Mouse (Mus musculus) C2C12 (cell line): Measurements from ENCODE around the gene Lbx1. TPM values are rescaled to one million over a fixed set of nuclear protein-coding genes. Genes with fewer than 3 reads are reported as not detected.

Source experiments
- H3K27me3 ChIP-seq: one replicate; pipeline ENCODE4 v1.6.1; 2011; ENCODE audit not compliant: control insufficient read depth, insufficient read depth, insufficient read length
- H3K36me3 ChIP-seq: one replicate; pipeline ENCODE4 v1.6.1; 2011; ENCODE audit not compliant: control insufficient read depth, insufficient read depth
- H3K4me3 ChIP-seq: one replicate; pipeline ENCODE4 v1.5.1; 2011; ENCODE audit warnings: mild to moderate bottlenecking, control low read depth; ENCODE audit not compliant: poor library complexity, insufficient read depth, severe bottlenecking
- H3K79me2 ChIP-seq: one replicate; pipeline ENCODE4 v1.6.1; 2011; ENCODE audit not compliant: control insufficient read depth, insufficient read depth
- H3K79me3 ChIP-seq: one replicate; pipeline ENCODE4 v1.6.1; 2011; ENCODE audit warnings: low read depth, control low read depth
- H3ac ChIP-seq: one replicate; pipeline ENCODE3; 2011; ENCODE audit warnings: low read depth; ENCODE audit not compliant: control insufficient read depth, insufficient read length
- CEBPB ChIP-seq: IDR thresholded peaks from one replicate; pipeline ENCODE4 v1.6.1; 2011; ENCODE audit warnings: low read depth, mild to moderate bottlenecking, control low read depth, moderate library complexity
- CTCF ChIP-seq: IDR thresholded peaks from one replicate; pipeline ENCODE4 v1.5.1; 2011; ENCODE audit not compliant: control insufficient read depth, insufficient read depth, insufficient read length
- FOSL1 ChIP-seq: IDR thresholded peaks from one replicate; pipeline ENCODE4 v1.8.0; 2011; ENCODE audit warnings: mild to moderate bottlenecking, low read length; ENCODE audit not compliant: poor library complexity, insufficient read depth, severe bottlenecking
- MAX ChIP-seq: IDR thresholded peaks from one replicate; pipeline ENCODE4 v1.6.1; 2011; ENCODE audit warnings: mild to moderate bottlenecking, control low read depth
- MYOD1 ChIP-seq: IDR thresholded peaks from one replicate; pipeline ENCODE4 v1.6.1; 2011; ENCODE audit warnings: low read depth; ENCODE audit not compliant: control insufficient read depth, insufficient read length
- MYOG ChIP-seq: IDR thresholded peaks from one replicate; pipeline ENCODE4 v1.6.1; 2011; ENCODE audit not compliant: control insufficient read depth, insufficient read length; ENCODE audit errors: extremely low read depth
- USF1 ChIP-seq: IDR thresholded peaks from one replicate; pipeline ENCODE4 v1.6.1; 2011; ENCODE audit warnings: low read depth, mild to moderate bottlenecking, control low read depth, moderate library complexity
- polyA plus RNA-seq: library from polyadenylated mRNA; unstranded; fragments of >200 nt; fragmentation: generic; extraction: Trizol; gene quantifications from one replicate; pipeline ENCODE4 v1.2.1, GENCODE M21; 2012; ENCODE audit warnings: missing spikeins

Lbx1 gene
- polyA plus RNA-seq, 1 experiment: 0.02 TPM

DNA sequence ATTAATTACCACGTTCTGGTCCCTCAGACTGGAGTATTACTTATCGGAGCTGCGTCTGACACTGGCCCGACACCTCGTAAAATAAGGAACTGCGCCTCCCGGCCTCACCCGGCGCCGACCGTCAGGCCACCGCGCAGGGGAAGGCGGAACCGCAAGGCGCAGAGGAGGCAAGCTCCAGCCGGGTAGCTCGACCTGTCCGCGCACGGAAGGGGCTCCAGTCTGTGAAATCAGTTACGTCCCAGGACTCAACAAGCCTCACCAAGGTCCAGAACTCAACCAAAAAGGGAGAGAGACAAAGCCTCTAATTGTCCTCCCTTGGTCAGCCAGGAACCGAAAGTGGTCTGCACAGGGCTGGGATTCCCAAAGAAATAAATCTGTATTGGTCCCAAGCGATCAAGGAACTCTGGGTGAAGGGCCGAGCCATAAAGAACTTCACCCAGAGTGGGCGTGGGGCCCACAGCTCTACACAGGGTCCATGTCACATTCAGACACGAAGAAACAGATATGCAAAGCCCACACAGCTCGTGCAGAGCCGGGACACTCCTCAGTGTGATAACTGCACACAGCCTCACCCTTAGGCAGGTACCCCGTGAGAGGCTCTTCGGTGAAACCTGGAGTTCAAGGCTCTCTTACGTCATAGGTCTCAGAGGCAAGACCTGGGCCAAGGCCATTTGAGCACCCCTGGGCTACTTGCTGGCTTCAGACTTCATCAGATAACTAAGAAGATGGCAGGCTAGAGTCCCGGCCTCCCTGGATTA, 6.1 kb downstream of the Lbx1 start:
- no peak overlapping the region for H3K4me3 ChIP-seq
- H3K79me2 ChIP-seq: no peaks in the 10 kb centered on the region
- H3ac ChIP-seq: no peak overlapping the region
- no peaks in the 10 kb centered on the region for H3K36me3 ChIP-seq
- no peak for TF ChIP-seq FOSL1
- TF ChIP-seq MAX: no peak
- TF ChIP-seq USF1: no peak
- TF ChIP-seq MYOG: no peak
- no peak for TF ChIP-seq MYOD1
- no peak for TF ChIP-seq CTCF
- TF ChIP-seq CEBPB: no peak
- H3K79me3 ChIP-seq: no peaks in the 10 kb centered on the region
- peaks cover 94% of the 10 kb centered on the region for H3K27me3 ChIP-seq

DNA sequence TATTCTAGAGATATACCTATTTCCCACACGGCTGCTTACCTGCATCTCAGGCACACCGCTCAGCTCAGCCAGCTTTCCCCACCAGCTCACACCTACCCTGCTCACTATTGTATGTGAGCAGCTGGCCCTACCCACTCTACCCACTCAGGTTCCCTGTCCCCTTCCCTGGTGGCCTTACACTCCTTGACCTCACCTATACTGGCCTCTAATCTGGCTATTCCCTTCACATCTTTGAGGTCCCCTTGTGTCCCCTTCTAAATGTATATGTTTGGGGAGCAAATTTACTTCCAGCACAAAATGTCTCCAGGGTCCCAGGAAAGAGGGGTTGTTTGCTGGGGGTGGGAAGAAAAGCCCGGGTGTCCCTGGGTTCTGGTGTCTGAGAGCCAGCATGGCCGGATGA, 6.8 kb downstream of the Lbx1 start:
- H3K27me3 ChIP-seq: peaks cover 86% of the 10 kb centered on the region
- H3K36me3 ChIP-seq: no peaks in the 10 kb centered on the region
- TF ChIP-seq MAX: no peak
- no peak overlapping the region for H3K4me3 ChIP-seq
- no peaks in the 10 kb centered on the region for H3K79me2 ChIP-seq
- no peaks in the 10 kb centered on the region for H3K79me3 ChIP-seq
- no peak overlapping the region for H3ac ChIP-seq

DNA sequence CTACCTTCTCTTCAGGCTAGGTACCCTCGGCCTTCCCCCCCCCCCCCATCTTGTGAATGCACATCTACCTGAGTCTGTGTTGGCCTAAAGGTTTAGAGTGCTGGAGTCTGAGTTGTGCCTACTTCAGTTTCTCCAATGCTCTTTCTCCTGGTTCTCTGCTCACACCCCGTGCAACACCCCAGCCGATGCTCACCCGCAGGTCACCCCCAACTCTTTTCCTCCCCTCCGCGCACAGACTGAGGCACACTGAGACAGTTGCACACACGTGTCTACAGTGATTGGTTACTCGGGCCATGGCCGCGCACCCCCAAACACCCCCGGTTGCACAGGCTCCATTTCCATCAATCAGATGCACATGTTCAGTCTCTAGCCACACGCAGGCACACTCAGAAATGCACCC, 7.5 kb downstream of the Lbx1 start:
- no peaks in the 10 kb centered on the region for H3K79me2 ChIP-seq
- H3K27me3 ChIP-seq: peaks cover 82% of the 10 kb centered on the region
- H3K36me3 ChIP-seq: no peaks in the 10 kb centered on the region
- H3K4me3 ChIP-seq: no peak overlapping the region
- H3K79me3 ChIP-seq: no peaks in the 10 kb centered on the region
- no peak for TF ChIP-seq USF1
- no peak for TF ChIP-seq MAX
- TF ChIP-seq CTCF: no peak
- no peak for TF ChIP-seq FOSL1
- no peak for TF ChIP-seq MYOD1
- no peak for TF ChIP-seq MYOG
- TF ChIP-seq CEBPB: no peak
- H3ac ChIP-seq: no peak overlapping the region

DNA sequence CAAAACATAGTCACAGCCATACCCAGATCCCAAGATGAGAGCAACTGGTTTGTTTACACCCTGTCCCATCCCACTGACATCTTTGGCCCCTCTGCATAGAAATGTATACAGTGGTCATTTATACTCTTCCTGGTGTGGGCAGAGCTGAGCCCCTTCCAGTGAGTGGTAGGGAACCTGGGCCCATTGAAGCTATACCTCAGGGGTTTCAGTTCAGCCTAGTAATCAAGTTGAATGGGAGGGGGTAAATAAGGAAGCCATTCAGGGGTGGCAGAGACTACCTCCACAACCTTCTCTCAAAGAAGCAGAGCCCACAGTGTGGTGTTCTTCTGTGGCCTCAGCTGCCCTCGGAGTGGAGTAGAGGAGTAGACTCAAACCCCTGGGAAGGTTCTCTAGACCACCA, 7.9 kb downstream of the Lbx1 start:
- Histone ChIP-seq H3K4me3 (no peak overlapping the region), H3K36me3 (no peaks in the 10 kb centered on the region), H3ac (no peak overlapping the region), H3K27me3 (peaks cover 81% of the 10 kb centered on the region), H3K79me2 (no peaks in the 10 kb centered on the region), H3K79me3 (no peaks in the 10 kb centered on the region)
- TF ChIP-seq MAX (no peak), CEBPB (no peak), FOSL1 (no peak), USF1 (no peak), MYOD1 (no peak)

DNA sequence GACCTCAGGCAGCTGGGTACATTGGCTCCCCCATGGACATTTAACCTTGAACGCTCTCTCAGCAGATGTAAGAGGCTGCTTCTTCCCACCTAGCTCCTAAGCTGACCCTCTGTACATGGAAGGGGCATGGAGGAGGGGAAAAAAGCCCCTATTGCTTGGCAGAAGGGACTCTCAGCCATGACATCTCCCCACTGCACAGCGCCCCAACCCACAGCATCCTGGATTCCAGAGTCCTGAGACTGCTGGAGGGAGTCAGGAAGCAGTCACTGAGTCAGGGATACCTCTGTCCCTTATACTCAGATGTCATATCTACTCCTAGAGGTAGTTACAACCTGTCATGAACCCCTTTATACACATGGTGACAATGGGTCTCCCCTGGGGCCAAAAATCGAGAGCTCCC, 8.6 kb downstream of the Lbx1 start:
- Histone ChIP-seq H3K79me3 (no peaks in the 10 kb centered on the region), H3ac (no peak overlapping the region), H3K36me3 (no peaks in the 10 kb centered on the region), H3K27me3 (peaks cover 75% of the 10 kb centered on the region), H3K4me3 (no peak overlapping the region), H3K79me2 (no peaks in the 10 kb centered on the region)
- no peak for TF ChIP-seq USF1
- no peak for TF ChIP-seq MYOG
- TF ChIP-seq MAX: no peak
- TF ChIP-seq MYOD1: no peak
- no peak for TF ChIP-seq CTCF
- no peak for TF ChIP-seq FOSL1
- no peak for TF ChIP-seq CEBPB

DNA sequence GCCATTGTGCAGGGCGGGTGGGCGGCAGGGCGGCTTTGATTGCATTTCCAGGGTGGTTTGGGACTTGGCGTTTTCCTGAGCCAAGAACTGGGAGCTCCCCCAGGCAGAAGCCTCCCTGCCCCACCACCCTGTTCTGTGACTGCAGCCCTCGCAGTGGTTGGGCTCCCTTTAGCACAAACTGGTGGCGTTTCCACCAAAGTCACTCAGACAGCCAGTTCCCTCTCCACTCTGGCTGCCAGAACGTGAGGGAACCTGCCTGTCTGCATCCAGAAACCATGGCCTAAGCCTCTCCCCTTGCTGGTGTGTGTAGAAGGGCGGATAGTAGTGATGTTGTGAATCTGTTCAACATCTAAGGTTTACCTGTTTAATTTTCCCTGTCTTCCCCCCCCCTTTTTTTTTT, 9.4 kb downstream of the Lbx1 start:
- TF ChIP-seq USF1 (no peak), FOSL1 (no peak), CTCF (no peak), CEBPB (no peak), MYOG (no peak), MYOD1 (no peak), MAX (no peak)
- H3K27me3 ChIP-seq: peaks cover 67% of the 10 kb centered on the region
- no peaks in the 10 kb centered on the region for H3K36me3 ChIP-seq
- H3K79me3 ChIP-seq: no peaks in the 10 kb centered on the region
- H3ac ChIP-seq: no peak overlapping the region
- H3K79me2 ChIP-seq: no peaks in the 10 kb centered on the region
- H3K4me3 ChIP-seq: no peak overlapping the region
